Mouse (Mus musculus) intestine, embryonic 15.5 days (tissue): ENCODE data around the gene Polm. TPM values are rescaled to one million over a fixed set of nuclear protein-coding genes. Genes with fewer than 3 reads are reported as not detected.

Experiments used
- ATAC-seq: fragments of 200-750 bp; cut with Nextera tagmentation; 2 replicates; pipeline ENCODE4 v1.8.0; 2017; ENCODE audit warnings: moderate TSS enrichment, moderate library complexity
- H3K27ac ChIP-seq: fragments of 300-500 bp; sonication (generic); 2 replicates; pipeline ENCODE4 v1.5.1; 2015; ENCODE audit warnings: mild to moderate bottlenecking, inconsistent platforms
- H3K27me3 ChIP-seq: fragments of 300-500 bp; sonication (generic); replicated peaks from 2 replicates; pipeline ENCODE4 v1.6.1; 2015; ENCODE audit warnings: inconsistent platforms
- H3K36me3 ChIP-seq: fragments of 300-500 bp; sonication (generic); 2 replicates; pipeline ENCODE4 v1.6.1; 2015; ENCODE audit warnings: inconsistent platforms
- H3K4me1 ChIP-seq: fragments of 300-500 bp; sonication (generic); replicated peaks from 2 replicates; pipeline ENCODE4 v1.6.1; 2015; ENCODE audit warnings: inconsistent platforms
- H3K4me2 ChIP-seq: fragments of 300-500 bp; sonication (generic); replicated peaks from 2 replicates; pipeline ENCODE4 v1.6.1; 2015; ENCODE audit warnings: mild to moderate bottlenecking, inconsistent platforms
- H3K4me3 ChIP-seq: fragments of 300-500 bp; sonication (generic); replicated peaks from 2 replicates; pipeline ENCODE4 v1.5.1; 2015; ENCODE audit warnings: inconsistent platforms
- H3K9ac ChIP-seq: fragments of 300-500 bp; sonication (generic); 2 replicates; pipeline ENCODE4 v1.6.1; 2015; ENCODE audit warnings: inconsistent platforms
- H3K9me3 ChIP-seq: fragments of 300-500 bp; sonication (generic); 2 replicates; pipeline ENCODE4 v1.6.1; 2016; ENCODE audit warnings: inconsistent platforms
- WGBS: fragments of 180-500 bp; shearing (Covaris S2); methylation state at CpG from one replicate; pipeline ENCODE4 v1.1.7; 2015; 5-methylcytosine and 5-hydroxymethylcytosine counted together
- polyA plus RNA-seq: library from polyadenylated mRNA; unstranded; fragments of >200 nt; fragmentation: Nextera tagmentation; extraction: Ambion mirVana; gene quantifications from 2 replicates; pipeline ENCODE4 v1.2.1, GENCODE M21; 2015

Polm gene
- polyA plus RNA-seq, 1 experiment from 2014 or later, result 11.4 TPM

DNA sequence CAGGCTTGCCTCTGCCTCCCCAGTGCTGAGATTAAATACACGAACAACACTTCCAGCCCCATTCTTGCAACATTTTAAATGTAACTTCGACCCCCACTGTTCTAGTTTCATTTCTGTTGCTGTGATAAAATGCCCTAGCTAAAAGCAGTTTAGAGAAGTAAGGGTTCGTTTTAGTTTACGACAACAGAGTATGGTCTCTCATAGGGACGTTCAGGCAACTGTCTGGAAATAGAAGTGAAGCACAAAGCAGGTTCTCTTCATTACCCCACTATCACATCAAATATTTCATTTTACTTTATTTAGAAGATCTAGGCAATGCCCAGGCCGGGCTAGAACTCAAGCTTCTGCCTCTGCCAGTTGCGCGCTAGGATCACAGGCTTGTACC, 50.2 kb downstream of the Polm start:
- H3K9me3 ChIP-seq, result no peaks in the 10 kb centered on the region
- peaks cover 6% of the 10 kb centered on the region for H3K36me3 ChIP-seq
- peak overlapping the region; percentile 77 for H3K4me2 ChIP-seq
- H3K4me3 ChIP-seq, result peak overlapping the region; percentile 61
- H3K9ac ChIP-seq, result peak overlapping the region; percentile 74
- H3K27ac ChIP-seq, result peak overlapping the region; percentile 93
- H3K27me3 ChIP-seq, result no peaks in the 10 kb centered on the region
- no peak for ATAC-seq
- 37% methylated on average over 8 of the region's 8 CpGs for WGBS
- peaks cover 15% of the 10 kb centered on the region for H3K4me1 ChIP-seq

DNA sequence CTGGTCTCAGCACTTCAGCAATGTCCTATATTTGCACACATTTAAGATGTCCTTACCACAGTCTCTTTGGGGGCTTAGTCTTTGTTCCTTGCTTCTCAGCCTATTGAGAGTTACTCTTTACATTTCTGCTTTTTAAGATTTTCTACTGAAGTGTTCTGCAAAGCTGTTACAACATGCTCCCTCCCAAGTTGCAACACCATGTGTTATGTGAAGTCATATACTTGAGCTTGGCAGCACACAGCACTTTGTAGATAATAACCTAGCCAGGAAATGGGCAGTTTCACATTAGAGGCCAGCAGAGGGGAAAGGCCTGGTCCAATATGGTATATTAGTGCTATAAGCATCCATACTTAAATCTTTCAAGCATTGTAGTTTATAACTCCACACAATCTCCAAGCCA, 52.1 kb downstream of the Polm start:
- no peak for ATAC-seq
- no peak overlapping the region for H3K9ac ChIP-seq

DNA sequence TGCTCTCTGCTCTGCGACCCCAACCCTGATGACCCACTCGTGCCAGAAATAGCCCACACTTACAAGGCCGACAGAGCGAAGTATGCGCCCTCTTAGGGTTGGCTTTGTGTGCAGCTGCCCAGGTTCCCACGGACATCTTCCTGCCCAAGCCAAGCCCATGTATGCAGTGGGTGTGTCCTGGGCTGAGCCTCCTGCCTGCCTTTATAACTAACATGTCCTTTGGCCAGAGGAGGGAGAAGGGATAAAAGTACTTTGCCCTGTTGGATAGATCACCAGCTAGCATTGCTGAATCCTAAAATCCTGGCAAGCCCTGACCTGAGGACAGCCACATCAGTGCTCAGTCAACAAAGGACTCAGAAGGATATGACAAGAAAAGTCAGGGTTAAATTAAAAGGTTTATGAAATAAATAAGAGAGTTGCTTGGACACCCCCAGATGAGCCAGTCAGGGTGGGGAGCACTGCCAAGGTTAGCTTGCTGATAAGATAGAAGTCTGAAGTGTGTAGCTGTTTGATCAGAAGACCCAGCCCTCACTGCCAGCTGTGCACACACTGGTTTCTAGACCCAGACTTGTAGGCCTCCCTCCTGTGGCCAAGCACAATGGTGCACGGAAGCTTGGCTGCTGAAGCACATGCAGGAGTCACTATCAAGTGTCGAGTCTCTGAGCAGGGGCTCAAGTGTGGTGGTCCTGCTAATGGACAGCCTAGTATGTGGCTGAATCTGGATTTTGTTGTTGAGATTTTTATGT, 55.4 kb downstream of the Polm start:
- 54% methylated on average over 8 of the region's 8 CpGs for WGBS
- H3K4me2 ChIP-seq, result peak overlapping the region; percentile 0; the same call in 1 of the 2 replicates
- H3K4me3 ChIP-seq, result no peak overlapping the region
- H3K36me3 ChIP-seq, result no peaks in the 10 kb centered on the region
- H3K9ac ChIP-seq, result no peak overlapping the region
- H3K4me1 ChIP-seq, result 0 out of 2 replicates have a peak, but pooled peaks cover 2% of the 10 kb centered on the region
- H3K27me3 ChIP-seq, result no peaks in the 10 kb centered on the region
- peak overlapping the region; percentile 70 for H3K27ac ChIP-seq
- H3K9me3 ChIP-seq, result no peaks in the 10 kb centered on the region
- peak; percentile 94 for ATAC-seq

More for the DNA sequence above, 52.1 kb downstream of the Polm start:
- Histone ChIP-seq H3K27ac (no peak overlapping the region), H3K9me3 (no peaks in the 10 kb centered on the region), H3K4me2 (no peak overlapping the region), H3K27me3 (no peaks in the 10 kb centered on the region), H3K4me3 (no peak overlapping the region), H3K4me1 (peaks cover 15% of the 10 kb centered on the region), H3K36me3 (no peaks in the 10 kb centered on the region)

DNA sequence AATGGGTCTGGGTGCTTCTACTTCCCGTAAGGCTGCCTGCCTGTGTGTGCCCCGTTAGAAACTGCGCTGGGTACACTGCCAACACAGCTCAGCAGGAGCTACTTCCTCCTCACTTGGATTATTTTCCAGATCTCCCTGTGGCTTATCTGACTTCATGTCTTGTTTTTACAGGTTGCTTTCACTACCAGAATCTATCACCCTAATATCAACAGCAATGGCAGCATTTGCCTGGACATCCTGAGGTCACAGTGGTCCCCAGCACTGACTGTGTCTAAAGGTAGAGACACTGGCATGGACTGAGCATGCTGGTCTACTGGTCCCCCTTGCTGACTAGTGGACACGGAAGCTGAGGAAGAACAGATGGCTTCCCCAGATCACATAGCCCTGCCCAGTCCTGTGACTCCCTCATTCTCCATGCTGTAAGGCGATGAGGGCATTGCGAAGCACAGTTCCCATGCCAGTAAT, 57.7 kb downstream of the Polm start:
- H3K27ac ChIP-seq, result no peak overlapping the region
- H3K4me1 ChIP-seq, result no peaks in the 10 kb centered on the region
- H3K27me3 ChIP-seq, result no peaks in the 10 kb centered on the region
- no peak overlapping the region for H3K4me2 ChIP-seq
- no peak overlapping the region for H3K9ac ChIP-seq
- H3K36me3 ChIP-seq, result no peaks in the 10 kb centered on the region
- ATAC-seq, result no peak
- no peak overlapping the region for H3K4me3 ChIP-seq
- WGBS, result 91% methylated on average over 6 of the region's 6 CpGs
- no peaks in the 10 kb centered on the region for H3K9me3 ChIP-seq

DNA sequence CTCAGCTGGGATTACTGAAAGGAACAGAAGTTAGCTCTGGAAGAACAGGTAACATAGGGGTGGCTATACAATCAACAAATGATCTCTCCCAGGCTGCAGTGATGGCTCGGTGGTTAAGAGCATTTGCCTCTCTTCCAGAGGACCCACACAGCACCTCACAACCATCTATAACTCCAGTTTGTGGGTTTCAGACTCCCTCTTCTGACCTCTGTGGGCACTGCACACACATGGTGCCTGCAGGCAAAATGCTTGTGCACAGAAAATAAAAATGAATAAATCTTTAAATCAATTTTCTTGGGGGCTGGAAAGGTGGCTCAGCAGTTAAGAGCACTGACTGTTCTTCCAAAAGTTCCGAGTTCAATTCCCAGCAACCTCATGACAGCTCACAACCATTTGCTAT, 59.3 kb downstream of the Polm start:
- ATAC-seq, result no peak
- WGBS, result 64% methylated on average over 2 of the region's 2 CpGs
- no peak overlapping the region for H3K4me3 ChIP-seq

More for the DNA sequence above, 59.3 kb downstream of the Polm start:
- H3K9me3 ChIP-seq, result no peaks in the 10 kb centered on the region
- H3K27me3 ChIP-seq, result no peaks in the 10 kb centered on the region
- no peaks in the 10 kb centered on the region for H3K4me1 ChIP-seq
- no peaks in the 10 kb centered on the region for H3K36me3 ChIP-seq
- H3K27ac ChIP-seq, result no peak overlapping the region
- no peak overlapping the region for H3K4me2 ChIP-seq
- no peak overlapping the region for H3K9ac ChIP-seq

Other genes with a start within 250 kb of the Polm start
- 209 and 230 TPM in 2 replicates for gene Mrps24, start 122.3 kb downstream of the Polm start, polyA plus RNA-seq
- 21.3 and 21.4 TPM in 2 replicates for gene Urgcp, start 75.6 kb downstream of the Polm start, polyA plus RNA-seq
- gene Dbnl, start 49.5 kb downstream of the Polm start, polyA plus RNA-seq, result 127 and 130 TPM in 2 replicates
- 10.4 and 10.8 TPM in 2 replicates for gene Pgam2, start 34.3 kb downstream of the Polm start, polyA plus RNA-seq
- 36.4 and 38.4 TPM in 2 replicates for gene Aebp1, start 23.9 kb upstream of the Polm start, polyA plus RNA-seq
- 137 TPM in 2 replicates for gene Pold2, start 40.3 kb upstream of the Polm start, polyA plus RNA-seq
- gene Myl7, start 60.8 kb upstream of the Polm start, polyA plus RNA-seq, result 68.3 and 73.5 TPM in 2 replicates
- gene Gck, start 112.1 kb upstream of the Polm start, polyA plus RNA-seq, result 2.8 and 3.1 TPM in 2 replicates
- gene Ykt6, start 117.7 kb upstream of the Polm start, polyA plus RNA-seq, result 48.7 and 51.8 TPM in 2 replicates
- gene Camk2b, start 228.3 kb upstream of the Polm start, polyA plus RNA-seq, result 5.3 and 5.9 TPM in 2 replicates